Mouse (Mus musculus) bone marrow macrophage, adult 2 months (primary cell): Measurements from ENCODE around the gene Gsn.

Source experiments
- CTCF ChIP-seq: IDR thresholded peaks from 2 replicates; pipeline ENCODE4 v1.5.1; 2012; ENCODE audit warnings: low read depth, mild to moderate bottlenecking, low read length, moderate library complexity
- POLR2A ChIP-seq: IDR thresholded peaks from 2 replicates; pipeline ENCODE4 v1.6.1; 2012; ENCODE audit warnings: mild to moderate bottlenecking, low read depth, low read length, borderline replicate concordance

DNA sequence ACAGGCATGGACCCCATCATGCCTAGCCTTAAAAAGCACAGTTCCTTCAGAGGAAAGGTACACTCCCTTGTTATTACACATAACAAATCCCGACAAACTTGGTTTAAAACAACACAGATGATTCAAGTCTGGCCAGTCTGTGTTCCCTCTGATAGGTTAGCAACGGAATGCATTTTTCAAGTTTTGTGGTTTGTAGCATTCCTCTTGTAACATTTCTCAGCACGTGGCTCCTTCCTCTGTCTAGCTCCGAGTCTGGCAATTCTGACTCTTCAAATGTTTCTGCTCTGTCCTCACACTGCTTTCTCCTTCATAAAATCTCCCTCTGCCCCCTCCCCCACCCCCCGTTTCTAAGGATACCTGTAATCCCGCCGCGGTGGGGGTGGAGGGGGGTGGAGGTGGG lies 26.0 kb upstream of the Gsn start:
- TF ChIP-seq CTCF (no peak), POLR2A (no peak)
